Mouse (Mus musculus): ENCODE measurements around the gene Sptan1.

The Sptan1 gene

DNA sequence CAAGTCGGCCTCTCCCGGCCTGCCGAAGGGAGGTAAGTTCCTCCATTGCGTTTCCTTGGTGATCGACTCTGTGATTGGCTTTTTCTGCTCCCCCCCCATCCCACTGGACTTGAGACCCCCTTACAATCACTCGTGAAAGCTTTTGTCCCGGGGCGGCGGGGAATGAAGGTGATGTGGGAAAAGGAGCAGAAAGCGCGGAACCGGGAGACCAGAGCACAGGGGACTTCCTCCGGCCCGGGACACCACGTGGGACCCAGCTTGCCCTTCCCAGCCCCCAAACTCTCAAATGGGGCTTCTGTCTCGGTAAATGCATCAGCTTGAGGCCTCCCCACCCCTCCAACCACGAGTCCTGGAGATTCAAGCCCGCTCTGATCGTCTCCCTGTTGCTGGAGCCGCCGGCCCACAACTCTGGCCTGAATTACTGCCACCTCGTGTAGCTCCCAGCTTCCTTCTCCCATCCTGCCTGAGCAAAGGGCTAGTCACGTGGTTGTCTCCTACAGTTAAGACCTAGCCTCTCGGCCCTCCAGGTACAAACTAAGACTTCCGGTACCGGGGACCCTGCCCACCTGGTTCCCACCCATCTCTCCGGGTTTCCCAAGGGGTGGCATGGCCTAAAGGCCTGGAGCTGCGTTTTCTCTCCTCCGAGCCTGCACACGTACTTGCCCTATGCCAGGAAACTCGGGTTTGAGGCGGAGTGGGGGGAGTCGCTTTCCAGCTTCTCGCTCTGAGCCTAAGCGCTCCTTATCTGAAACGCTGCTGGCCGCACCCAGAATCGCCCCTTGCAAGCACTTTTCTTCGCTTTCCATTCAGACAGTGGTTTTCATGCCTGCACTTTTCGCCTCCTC, 97.1 kb downstream of the Sptan1 start:
- peak; percentile 39 for DNase-seq

DNA sequence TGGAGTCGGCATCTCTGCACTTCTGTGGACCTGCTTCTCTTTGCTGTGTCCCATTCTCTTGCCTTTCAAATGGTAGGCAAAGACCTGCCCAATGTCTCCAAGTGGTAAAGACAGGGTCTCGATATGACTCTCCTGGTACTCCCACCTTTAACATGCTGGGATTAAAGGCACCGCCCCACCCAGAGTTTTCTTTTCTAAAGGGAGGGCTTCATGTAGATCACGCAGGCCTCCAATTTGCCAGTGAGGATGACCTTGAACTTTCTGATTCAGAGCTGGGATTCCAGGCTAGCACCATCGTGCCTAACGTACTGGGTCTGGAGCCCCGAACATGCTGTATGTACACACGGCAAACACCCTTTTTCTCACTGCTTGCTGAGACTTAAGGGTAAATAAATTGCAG, 97.9 kb downstream of the Sptan1 start:
- no peak for DNase-seq

DNA sequence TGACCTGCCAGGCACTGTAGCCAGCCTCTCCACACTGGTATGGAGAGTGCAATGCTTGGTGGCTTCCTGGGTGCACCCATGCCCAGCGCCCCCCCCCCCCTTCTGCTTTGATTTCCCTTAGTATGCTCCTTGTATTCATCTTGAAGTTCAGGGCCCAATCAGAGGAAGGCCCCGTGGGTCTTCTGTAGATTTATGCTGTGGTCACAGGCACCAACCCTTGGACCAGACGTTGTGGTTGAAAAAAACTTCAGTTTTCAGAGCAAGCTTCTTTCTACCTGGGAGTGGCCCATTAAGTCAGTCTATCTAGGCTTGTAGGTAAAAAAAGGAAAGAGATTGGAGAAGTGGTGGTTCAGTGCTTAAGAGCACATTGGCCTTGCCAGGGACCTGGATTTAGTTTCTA, 98.4 kb downstream of the Sptan1 start:
- DNase-seq = no peak

DNA sequence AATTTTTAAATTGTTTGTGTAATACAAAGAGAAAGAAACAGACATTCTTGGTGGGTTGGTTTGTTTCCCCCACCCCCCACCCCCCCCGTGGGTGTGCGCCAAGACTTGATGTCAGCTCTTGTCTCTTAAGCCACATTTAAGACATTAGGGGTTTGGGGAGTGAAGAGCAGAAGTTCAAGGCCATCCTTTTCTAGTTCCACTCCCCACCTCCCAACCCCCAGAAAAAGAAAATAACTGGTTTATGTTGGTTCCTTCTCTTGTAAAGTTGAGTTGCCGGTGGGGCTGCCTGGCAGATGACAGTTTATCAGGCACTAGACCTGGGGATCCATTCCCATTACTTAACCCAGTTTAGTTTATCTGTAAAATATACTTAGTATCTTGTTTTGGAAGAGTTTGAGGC, 98.9 kb downstream of the Sptan1 start:
- DNase-seq = no peak

DNA sequence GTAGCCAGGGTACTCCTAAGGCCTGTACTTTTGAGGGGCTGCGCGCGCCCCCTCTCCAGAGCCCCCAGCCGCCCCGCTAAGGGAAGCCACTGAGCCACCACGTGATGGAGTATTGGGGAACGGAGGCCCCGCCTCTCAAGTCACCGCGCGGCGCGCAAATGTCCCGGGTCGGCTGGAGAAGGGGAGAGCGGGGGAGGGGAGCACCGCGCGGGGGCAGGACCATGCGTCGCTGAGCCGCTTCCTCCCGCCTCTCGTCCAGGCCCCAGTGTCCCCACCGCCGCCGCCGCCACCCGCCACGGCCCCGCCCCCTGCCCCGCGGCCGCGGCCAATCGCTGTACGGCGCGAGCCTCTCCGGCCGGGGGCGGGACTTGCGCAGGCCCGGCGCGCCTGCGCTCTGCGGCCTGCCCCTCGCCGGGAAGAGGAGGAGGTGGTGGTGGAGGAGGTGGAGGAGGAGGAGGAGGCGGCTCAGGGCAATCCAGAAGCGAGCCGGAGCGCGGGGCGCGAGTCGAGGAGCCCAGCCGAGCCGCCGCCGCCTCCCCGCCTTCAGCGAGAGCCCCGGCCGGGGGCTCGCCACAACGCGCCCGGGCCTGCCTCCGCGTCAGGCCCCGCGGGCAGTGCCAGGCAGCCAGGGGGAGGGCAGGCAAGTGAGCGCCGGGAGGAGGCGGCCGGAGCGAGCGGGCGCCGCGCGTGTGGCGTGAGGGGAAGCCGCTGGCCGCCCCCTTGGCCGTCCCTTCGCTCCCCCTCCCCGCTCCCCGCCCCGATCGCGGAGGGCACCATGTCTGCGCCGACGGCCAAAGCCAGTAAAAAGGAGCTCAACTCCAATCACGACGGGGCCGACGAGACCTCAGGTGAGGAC, 100.9 kb downstream of the Sptan1 start:
- peak; percentile 95 for DNase-seq

DNA sequence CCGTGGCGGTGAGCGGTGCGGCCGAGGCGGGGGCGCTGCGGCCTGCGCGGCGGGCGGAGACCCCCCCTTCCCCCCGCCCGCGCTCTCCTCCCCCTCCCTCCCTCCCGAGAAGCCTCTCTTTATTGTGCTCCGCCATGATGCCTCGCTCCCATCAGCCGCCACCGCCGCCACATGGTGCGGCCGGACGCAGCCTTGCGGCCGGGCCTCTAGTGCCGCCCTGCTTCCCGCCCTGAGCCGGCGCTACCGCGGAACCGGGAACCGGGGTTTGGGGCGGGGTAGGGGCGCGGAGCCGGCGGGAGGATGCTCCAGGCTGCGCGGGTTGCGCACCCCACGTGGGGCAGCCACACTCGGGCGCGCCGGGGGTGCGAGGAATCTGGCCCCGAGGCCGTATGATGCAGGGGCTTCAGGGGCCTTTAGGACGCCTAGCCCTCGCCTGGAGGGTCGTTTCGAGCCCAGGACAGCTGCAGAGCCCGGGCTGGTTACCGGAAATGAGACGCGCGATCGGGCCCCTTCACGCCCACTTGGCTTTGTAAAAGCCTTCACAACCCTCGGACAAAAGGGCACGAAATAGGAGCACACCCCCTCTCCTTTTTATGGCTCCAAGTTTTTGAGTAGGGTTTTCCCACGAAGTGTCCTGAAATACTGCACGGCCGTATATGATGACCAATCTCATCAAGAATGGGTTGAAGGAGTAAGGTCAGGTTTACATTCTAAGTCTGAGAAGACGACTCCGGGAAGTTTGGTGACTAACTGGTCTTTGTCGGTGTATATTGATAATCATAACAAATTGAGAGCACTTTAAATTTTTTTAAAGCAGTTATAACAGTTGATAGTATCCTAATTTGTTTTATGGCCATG, 101.9 kb downstream of the Sptan1 start:
- DNase-seq = peak; percentile 37

DNA sequence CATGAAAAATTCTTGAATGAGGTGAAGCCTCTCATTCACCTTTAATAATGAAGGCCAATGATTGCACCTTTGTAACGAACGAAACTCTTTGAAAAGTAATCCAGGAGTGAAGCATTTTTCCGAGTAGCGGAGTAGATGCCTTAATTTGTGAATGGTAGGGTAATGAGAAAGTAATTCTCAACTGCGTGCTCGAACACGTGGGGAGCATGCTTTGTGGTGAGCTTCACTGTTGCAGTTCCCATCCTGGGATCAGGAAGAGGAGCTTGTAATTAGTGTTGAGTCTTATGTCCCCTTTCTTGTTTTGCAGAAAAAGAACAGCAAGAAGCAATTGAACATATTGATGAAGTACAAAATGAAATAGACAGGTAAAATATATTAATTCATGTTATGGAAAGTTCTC, 102.6 kb downstream of the Sptan1 start:
- no peak for DNase-seq

DNA sequence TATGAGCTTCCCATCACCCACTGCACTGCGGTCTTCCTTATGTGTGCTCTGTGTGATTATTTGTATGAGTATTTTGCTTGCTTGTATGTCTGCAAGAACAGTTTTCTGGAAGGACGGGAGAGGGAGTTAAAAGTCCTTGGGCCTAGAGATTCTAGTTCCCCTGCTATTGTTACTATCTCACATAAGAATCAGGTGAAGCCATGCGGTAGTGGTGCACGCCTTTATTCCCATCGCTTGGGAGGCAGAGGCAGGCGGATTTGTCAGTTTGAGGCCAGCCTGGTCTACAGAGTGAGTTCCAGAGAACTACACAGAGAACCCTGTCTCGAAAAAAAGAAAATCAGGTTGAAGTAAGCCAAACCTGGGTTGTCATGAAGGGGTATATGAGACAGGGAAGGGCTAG, 107.5 kb downstream of the Sptan1 start:
- no peak for DNase-seq

DNA sequence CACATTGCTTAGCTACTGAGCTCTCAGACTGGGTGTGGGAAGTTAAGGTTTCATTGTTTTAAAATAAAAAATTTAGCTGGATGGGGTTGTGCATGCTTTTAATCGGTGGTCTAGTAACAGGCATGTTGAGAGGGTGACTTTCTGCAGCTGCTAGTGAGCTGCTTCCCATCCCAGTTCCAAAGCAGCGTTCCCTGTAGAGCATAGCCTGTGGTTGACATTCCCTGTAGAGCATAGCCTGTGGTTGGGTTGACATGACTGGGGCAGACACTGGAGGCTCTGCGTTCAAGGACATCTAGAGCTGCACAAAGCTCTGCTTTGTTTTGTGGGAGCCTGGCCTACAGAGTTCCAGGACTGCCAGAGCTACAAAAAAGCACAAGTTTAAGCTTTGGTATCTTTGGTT, 107.9 kb downstream of the Sptan1 start:
- no peak for DNase-seq

DNA sequence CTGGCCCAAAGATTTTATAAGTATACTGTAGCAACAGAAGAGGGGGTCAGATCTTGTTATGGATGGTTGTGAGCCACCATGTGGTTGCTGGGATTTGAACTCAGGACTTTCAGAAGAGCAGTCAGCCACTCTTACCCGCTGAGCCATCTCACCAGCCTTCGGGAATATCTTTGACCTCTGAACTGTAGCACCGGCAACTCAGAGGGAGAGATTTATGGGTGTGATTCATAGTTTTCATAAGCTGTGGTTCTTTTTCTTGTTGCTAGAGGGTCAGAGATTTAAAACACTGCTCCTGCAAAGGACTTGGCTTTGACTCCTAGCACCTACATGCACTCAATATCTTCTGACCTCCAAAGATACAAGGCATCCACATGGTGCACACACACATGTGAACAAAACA, 110.3 kb downstream of the Sptan1 start:
- no peak for DNase-seq

DNA sequence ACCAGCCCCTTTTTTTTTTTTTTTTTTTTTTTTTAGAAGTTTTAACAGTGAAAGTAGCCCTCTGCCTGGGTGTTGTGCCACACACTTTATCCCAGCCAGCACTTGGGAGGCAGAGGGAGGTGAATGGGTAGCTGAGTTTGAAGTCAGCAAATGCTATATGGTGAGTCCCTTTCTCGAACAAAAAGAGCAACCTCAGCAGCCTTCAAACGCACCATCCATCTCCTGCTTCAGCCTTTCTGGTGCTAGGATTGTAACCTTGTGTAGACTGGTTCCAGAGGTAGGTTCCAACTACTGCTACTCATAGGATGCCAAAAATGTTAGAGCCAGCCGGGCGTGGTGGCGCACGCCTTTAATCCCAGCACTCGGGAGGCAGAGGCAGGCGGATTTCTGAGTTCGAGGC, 111.1 kb downstream of the Sptan1 start:
- no peak for DNase-seq

DNA sequence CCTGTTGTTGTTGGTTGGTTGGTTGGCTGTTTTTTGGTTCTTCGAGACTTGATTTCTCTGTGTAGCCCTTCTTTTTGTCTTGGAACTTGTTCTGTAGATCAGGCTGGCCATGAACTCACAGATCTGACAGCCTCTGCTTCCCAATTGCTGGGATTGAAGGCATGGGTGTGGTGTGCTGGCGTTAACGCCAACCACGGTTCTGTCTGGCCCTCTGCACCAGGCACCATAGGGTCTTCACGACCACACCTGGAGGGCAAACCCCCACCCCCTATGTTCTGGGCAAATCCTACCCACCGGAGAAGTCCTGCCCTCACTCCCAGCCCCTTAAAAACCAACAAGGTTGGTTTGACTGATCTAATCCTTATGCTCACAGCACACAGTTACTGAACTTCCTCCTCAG, 111.6 kb downstream of the Sptan1 start:
- DNase-seq = no peak

DNA sequence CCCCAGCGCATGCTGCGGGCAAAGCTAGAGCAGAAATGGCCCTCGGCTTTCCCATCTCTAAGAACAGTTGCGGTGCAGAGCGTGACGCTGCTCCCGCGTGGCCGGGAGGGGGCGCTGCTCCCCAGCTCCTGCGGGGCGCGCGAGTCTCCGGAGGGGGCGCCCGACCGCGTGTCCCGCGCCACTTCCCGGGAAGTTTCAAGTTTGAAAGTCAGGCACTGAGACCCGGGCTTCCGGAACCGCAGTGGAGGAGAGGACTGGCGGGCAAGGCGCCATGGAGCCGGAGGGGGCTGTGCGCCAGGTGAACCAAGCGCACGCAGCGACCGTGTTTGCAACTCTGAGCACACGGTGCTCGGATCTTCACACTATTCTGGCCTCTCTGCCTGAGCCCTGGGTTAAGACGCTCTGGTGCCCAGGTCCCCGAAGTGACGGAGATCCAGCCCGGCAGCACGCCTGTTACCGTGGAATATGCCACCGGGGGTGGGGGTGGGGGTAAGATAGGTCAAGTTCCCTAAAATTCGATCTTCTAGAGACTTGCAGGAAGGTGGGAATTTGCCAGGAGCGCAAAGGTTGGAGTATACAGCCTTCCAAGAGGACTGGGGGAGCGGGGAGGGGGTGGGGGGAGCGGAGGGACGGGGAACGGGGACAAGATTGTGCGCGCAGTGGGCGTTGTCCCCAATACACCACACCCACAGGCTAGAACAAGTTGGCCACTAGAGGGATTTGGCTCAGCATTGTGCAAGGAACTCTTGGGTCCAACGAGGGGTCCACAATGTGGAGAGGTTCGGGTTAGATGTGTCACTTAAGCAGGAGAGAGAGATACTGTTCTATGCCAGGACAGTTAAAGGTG, 112.4 kb downstream of the Sptan1 start, which contains the start of gene Pkn3:
Pkn3 (plus strand) TSS at position 183 of the 847 bp plus-strand sequence.
- DNase-seq = peak; percentile 69

DNA sequence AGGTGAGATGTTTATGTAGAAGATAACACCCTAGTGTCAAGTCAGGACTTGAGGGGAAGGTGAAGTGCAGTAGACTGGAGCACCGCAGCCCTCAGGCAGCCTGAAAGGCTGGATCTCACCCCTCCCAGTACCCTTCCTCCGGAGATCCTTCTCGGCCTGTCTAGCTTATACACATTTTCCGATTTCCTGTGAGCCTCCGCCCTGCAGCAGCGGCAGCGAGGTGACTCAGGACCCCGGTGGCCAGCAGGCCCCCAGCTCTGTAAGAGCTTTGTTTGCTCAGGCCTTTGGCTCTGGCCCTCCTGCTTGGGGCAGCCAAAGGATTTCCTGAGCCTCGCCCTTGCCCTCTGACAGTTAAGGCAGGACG, 113.0 kb downstream of the Sptan1 start:
- no peak for DNase-seq

DNA sequence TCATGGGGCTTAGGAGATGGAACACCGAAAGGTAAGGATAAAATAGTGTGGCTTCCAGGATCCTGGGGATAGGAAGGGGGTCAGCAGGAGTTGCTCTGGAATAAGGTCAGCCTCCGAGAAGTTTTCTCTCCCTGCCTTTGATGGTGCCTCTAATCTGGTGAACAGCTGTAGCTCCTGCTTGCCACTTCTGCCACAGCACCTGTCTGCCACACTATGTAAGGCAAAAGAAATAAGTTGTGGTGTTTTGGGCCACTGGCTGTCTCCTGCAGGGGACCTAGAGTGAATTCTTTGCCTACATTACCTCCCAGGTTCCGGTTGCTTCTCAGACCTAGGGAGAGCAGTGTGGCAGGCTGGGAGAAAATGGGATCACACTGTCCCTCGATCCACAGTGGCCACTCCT, 113.4 kb downstream of the Sptan1 start:
- no peak for DNase-seq

DNA sequence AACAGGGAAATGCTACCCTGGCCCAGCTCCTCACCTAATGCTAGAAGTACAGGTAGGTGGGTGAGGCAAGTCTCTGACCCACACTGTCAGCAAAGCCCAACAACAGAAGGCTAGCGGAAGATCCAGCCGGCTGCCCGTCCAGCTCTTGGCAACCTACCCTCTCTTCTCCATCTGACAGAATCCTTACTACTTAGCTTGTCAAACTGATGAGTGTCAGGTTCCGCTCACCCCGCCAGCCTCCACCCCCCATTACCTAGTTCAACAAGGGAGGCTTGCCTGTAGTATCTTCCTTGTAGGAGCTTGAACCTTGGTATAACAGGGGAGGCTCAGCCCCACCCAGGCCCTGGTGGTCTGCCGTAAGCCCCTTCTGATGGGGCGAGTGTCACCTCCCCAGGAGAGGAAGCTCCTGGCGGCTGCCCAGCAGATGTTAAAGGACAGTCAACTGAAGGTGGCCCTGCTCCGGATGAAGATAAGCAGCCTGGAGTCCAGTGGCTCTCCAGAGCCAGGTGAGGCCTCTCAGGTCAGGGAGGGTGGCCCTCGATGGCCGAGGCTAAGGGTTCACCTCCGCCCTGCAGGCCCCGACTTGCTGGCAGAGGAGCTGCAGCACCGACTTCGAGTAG, 114.9 kb downstream of the Sptan1 start:
- no peak for DNase-seq
